Mouse (Mus musculus) layer of hippocampus, postnatal 10 days (tissue): ENCODE measurements at regions not wholly inside any gene's neighbourhood (a gene's known extent, or its start where the extent isn't known, plus 50 kb on each side); places are given as distances from the start of the nearest gene placed in this dataset.
A peak's percentile ranks its signal among the peaks of the same experiment; 100 is the strongest.
"Not testable (repeated sequence)": the region's sequence is repeated elsewhere in the genome, so short reads cannot be mapped to it uniquely, and the experiment has no call there.

ENCODE experiments used
- DNase-seq, 2 experiments: peaks; one replicate each; pipeline ENCODE4 v3.0.0; 2021; ENCODE audit warnings: low spot score in 2 of 2

GRCm38 (mm10) chr7:137963470-137964095, 433.9 kb downstream of the Tcerg1l start:
- DNase-seq: peak; percentile 13 to 18

GRCm38 (mm10) chr7:137974705-137975104, 422.8 kb downstream of the Tcerg1l start:
- no peak for DNase-seq

- no peak for DNase-seq
Measured at GRCm38 (mm10) chr7:137977527-137977926, 420.0 kb downstream of the Tcerg1l start.

- DNase-seq: no peak
Measured at GRCm38 (mm10) chr7:137979361-137979760, 418.2 kb downstream of the Tcerg1l start.

GRCm38 (mm10) chr7:138005806-138006205, 391.7 kb downstream of the Tcerg1l start:
- no peak for DNase-seq

- peak; percentile 40 to 51 for DNase-seq
Measured at GRCm38 (mm10) chr7:138006971-138007370, 390.6 kb downstream of the Tcerg1l start.

GRCm38 (mm10) chr7:138008601-138009000, 388.9 kb downstream of the Tcerg1l start:
- DNase-seq: no peak

- not testable (repeated sequence) for DNase-seq
Measured at GRCm38 (mm10) chr7:138024021-138024420, 373.5 kb downstream of the Tcerg1l start.

- no peak for DNase-seq
Measured at GRCm38 (mm10) chr7:138051696-138052095, 345.8 kb downstream of the Tcerg1l start.

- no peak for DNase-seq
Measured at GRCm38 (mm10) chr7:138054756-138055155, 342.8 kb downstream of the Tcerg1l start.

GRCm38 (mm10) chr7:138061116-138061515, 336.4 kb downstream of the Tcerg1l start:
- no peak for DNase-seq

GRCm38 (mm10) chr7:138066921-138067320, 330.6 kb downstream of the Tcerg1l start:
- DNase-seq: no peak

- DNase-seq: no peak
Measured at GRCm38 (mm10) chr7:138075231-138075630, 322.3 kb downstream of the Tcerg1l start.

GRCm38 (mm10) chr7:138083980-138084379, 313.6 kb downstream of the Tcerg1l start:
- peak; percentile 82 to 87 for DNase-seq

- DNase-seq: no peak
Measured at GRCm38 (mm10) chr7:138107471-138108210, 289.9 kb downstream of the Tcerg1l start.

- DNase-seq: peak; percentile 32 to 33
Measured at GRCm38 (mm10) chr7:138121497-138121896, 276.0 kb downstream of the Tcerg1l start.

- DNase-seq: no peak
Measured at GRCm38 (mm10) chr7:138129701-138130100, 267.8 kb downstream of the Tcerg1l start.

GRCm38 (mm10) chr7:138133427-138133826, 264.1 kb downstream of the Tcerg1l start:
- DNase-seq: no peak

GRCm38 (mm10) chr7:138137934-138138333, 259.6 kb downstream of the Tcerg1l start:
- no peak for DNase-seq

GRCm38 (mm10) chr7:138139766-138140165, 257.8 kb downstream of the Tcerg1l start:
- DNase-seq: peak; percentile 28 to 39

GRCm38 (mm10) chr7:138149496-138149895, 248.0 kb downstream of the Tcerg1l start:
- DNase-seq: no peak

GRCm38 (mm10) chr7:138153455-138154167, 243.9 kb downstream of the Tcerg1l start:
- no peak for DNase-seq
